Mouse (Mus musculus) stomach, postnatal 0 days (tissue): ENCODE results near the gene Ngdn. TPM values are rescaled to one million over a fixed set of nuclear protein-coding genes. Genes with fewer than 3 reads are reported as not detected.
"Not testable (repeated sequence)": the region's sequence is repeated elsewhere in the genome, so short reads cannot be mapped to it uniquely, and the experiment has no call there.

Experiments used
- ATAC-seq: fragments of 200-750 bp; cut with Nextera tagmentation; 2 replicates; pipeline ENCODE4 v1.8.0; 2017; ENCODE audit not compliant: low FRiP score, low TSS enrichment
- DNase-seq: peaks from one replicate; pipeline ENCODE4 v3.0.0-alpha.2; 2016; ENCODE audit warnings: low spot score
- H3K27ac ChIP-seq: fragments of 300-500 bp; sonication (generic); replicated peaks from 2 replicates; pipeline ENCODE4 v1.5.1; 2014; ENCODE audit warnings: mild to moderate bottlenecking, control low read depth
- H3K27me3 ChIP-seq: fragments of 300-500 bp; sonication (generic); 2 replicates; pipeline ENCODE4 v1.6.1; 2014; ENCODE audit warnings: low read length; ENCODE audit not compliant: control insufficient read depth, insufficient read depth
- H3K36me3 ChIP-seq: fragments of 300-500 bp; sonication (generic); 2 replicates; pipeline ENCODE4 v1.6.1; 2014; ENCODE audit warnings: low read length, mixed read lengths; ENCODE audit not compliant: control insufficient read depth, insufficient read depth
- H3K4me1 ChIP-seq: fragments of 300-500 bp; sonication (generic); replicated peaks from 2 replicates; pipeline ENCODE4 v1.6.1; 2014; ENCODE audit warnings: antibody characterized with exemption; ENCODE audit not compliant: control insufficient read depth, insufficient read depth
- H3K4me2 ChIP-seq: fragments of 300-500 bp; sonication (generic); replicated peaks from 2 replicates; pipeline ENCODE4 v1.6.1; 2014; ENCODE audit warnings: low read depth, mild to moderate bottlenecking, control low read depth, moderate library complexity
- H3K4me3 ChIP-seq: fragments of 300-500 bp; sonication (generic); 2 replicates; pipeline ENCODE4 v1.5.1; 2014; ENCODE audit warnings: low read depth, low read length, control low read depth
- H3K9ac ChIP-seq: fragments of 300-500 bp; sonication (generic); 2 replicates; pipeline ENCODE4 v1.6.1; 2014; ENCODE audit warnings: mild to moderate bottlenecking, low read length, control low read depth, mixed read lengths
- H3K9me3 ChIP-seq: fragments of 300-500 bp; sonication (generic); 2 replicates; pipeline ENCODE4 v1.6.1; 2016; ENCODE audit warnings: low read length; ENCODE audit not compliant: control insufficient read depth
- CTCF ChIP-seq: IDR thresholded peaks from 2 replicates; pipeline ENCODE4 v1.5.1; 2016; ENCODE audit warnings: antibody characterized with exemption, low read depth, mild to moderate bottlenecking, moderate library complexity
- EP300 ChIP-seq: optimal IDR thresholded peaks from 2 replicates; pipeline ENCODE3; 2016; ENCODE audit warnings: antibody characterized with exemption
- whole genome bisulfite sequencing: fragments of 180-500 bp; shearing (Covaris S2); extraction: QIAGEN DNeasy Blood & Tissue Kit; methylation state at CpG from one replicate; pipeline ENCODE4 v1.1.7; 2014; 5-methylcytosine and 5-hydroxymethylcytosine counted together
- polyA plus RNA-seq: library from polyadenylated mRNA; unstranded; fragments of >200 nt; fragmentation: Nextera tagmentation; extraction: Ambion mirVana; gene quantifications from 2 replicates; pipeline ENCODE4 v1.2.1, GENCODE M21; 2015

Gene Ngdn
- polyA plus RNA-seq, 1 experiment from 2014 or later, result 55.2 TPM

GRCm38 (mm10) chr14:54996793-54997192 is 18.5 kb upstream of the Ngdn start:
- WGBS, result 59% methylated on average over 9 of the region's 9 CpGs
- peak overlapping the region; percentile 31; the same call in 1 of the 2 replicates for H3K27ac ChIP-seq
- no peak for DNase-seq
- no peak overlapping the region for H3K4me2 ChIP-seq
- no peak overlapping the region for H3K9ac ChIP-seq
- no peaks in the 10 kb centered on the region for H3K4me1 ChIP-seq
- TF ChIP-seq CTCF, result no peak
- no peak for TF ChIP-seq EP300
- H3K27me3 ChIP-seq, result no peaks in the 10 kb centered on the region
- no peak for ATAC-seq
- H3K4me3 ChIP-seq, result no peak overlapping the region
- H3K9me3 ChIP-seq, result no peaks in the 10 kb centered on the region
- H3K36me3 ChIP-seq, result no peaks in the 10 kb centered on the region

- Histone ChIP-seq H3K27ac (peak overlapping the region; percentile 31; the same call in 1 of the 2 replicates), H3K4me1 (no peaks in the 10 kb centered on the region), H3K36me3 (no peaks in the 10 kb centered on the region), H3K9ac (no peak overlapping the region), H3K4me3 (no peak overlapping the region), H3K27me3 (no peaks in the 10 kb centered on the region), H3K4me2 (no peak overlapping the region), H3K9me3 (no peaks in the 10 kb centered on the region)
- WGBS, result 54% methylated on average over 4 of the region's 4 CpGs
- DNase-seq (no peak), ATAC-seq (no peak)
- TF ChIP-seq EP300, result no peak
Observed at GRCm38 (mm10) chr14:54997297-54997696, 18.0 kb upstream of the Ngdn start.

- no peaks in the 10 kb centered on the region for H3K27me3 ChIP-seq
- no peak overlapping the region for H3K4me2 ChIP-seq
- H3K9me3 ChIP-seq, result no peaks in the 10 kb centered on the region
- ATAC-seq (no peak), DNase-seq (no peak)
- no peak overlapping the region for H3K27ac ChIP-seq
- H3K9ac ChIP-seq, result no peak overlapping the region
- no peaks in the 10 kb centered on the region for H3K4me1 ChIP-seq
- TF ChIP-seq EP300 (no peak), CTCF (no peak)
- H3K36me3 ChIP-seq, result no peaks in the 10 kb centered on the region
- H3K4me3 ChIP-seq, result no peak overlapping the region
Observed at GRCm38 (mm10) chr14:54998680-54999079, 16.6 kb upstream of the Ngdn start.

GRCm38 (mm10) chr14:54999868-55000267 is 15.4 kb upstream of the Ngdn start:
- H3K9ac ChIP-seq, H3K4me2 ChIP-seq, ATAC-seq, H3K27me3 ChIP-seq, H3K4me3 ChIP-seq, H3K27ac ChIP-seq, H3K9me3 ChIP-seq, DNase-seq, H3K4me1 ChIP-seq, H3K36me3 ChIP-seq: not testable (repeated sequence)
- 72% methylated on average over 5 of the region's 5 CpGs for WGBS
- TF ChIP-seq CTCF, result peak; percentile 45

GRCm38 (mm10) chr14:55000814-55001213 is 14.4 kb upstream of the Ngdn start:
- 82% methylated on average over 6 of the region's 6 CpGs for WGBS
- Histone ChIP-seq H3K4me3 (no peak overlapping the region), H3K4me2 (no peak overlapping the region), H3K9ac (no peak overlapping the region), H3K27me3 (no peaks in the 10 kb centered on the region), H3K27ac (no peak overlapping the region), H3K36me3 (no peaks in the 10 kb centered on the region), H3K4me1 (no peaks in the 10 kb centered on the region), H3K9me3 (no peaks in the 10 kb centered on the region)
- TF ChIP-seq CTCF (no peak), EP300 (no peak)
- no peak for ATAC-seq
- DNase-seq, result no peak

GRCm38 (mm10) chr14:55001446-55001845 is 13.8 kb upstream of the Ngdn start:
- Histone ChIP-seq H3K27ac (no peak overlapping the region), H3K4me1 (no peaks in the 10 kb centered on the region)

More at GRCm38 (mm10) chr14:55001446-55001845, 13.8 kb upstream of the Ngdn start:
- no peaks in the 10 kb centered on the region for H3K36me3 ChIP-seq
- WGBS, result 96% methylated on average over 2 of the region's 2 CpGs
- no peak for DNase-seq
- H3K4me3 ChIP-seq, result no peak overlapping the region
- H3K9me3 ChIP-seq, result no peaks in the 10 kb centered on the region
- no peak for ATAC-seq
- no peaks in the 10 kb centered on the region for H3K27me3 ChIP-seq
- TF ChIP-seq CTCF (0 out of 2 replicates have a peak, but pooled peaks have one; percentile 19), EP300 (no peak)
- no peak overlapping the region for H3K9ac ChIP-seq
- H3K4me2 ChIP-seq, result no peak overlapping the region
